Mouse (Mus musculus) heart, adult 2 months (tissue): ENCODE results near the gene Larp1. TPM values are rescaled to one million over a fixed set of nuclear protein-coding genes. Genes with fewer than 3 reads are reported as not detected.
A peak's percentile ranks its signal among the peaks of the same experiment; 100 is the strongest.

Experiments
- DNase-seq, 2 experiments: peaks; one replicate each; pipeline ENCODE4 v3.0.0; 2021
- H3K27ac ChIP-seq: fragments of 200-600 bp; 2 replicates; pipeline ENCODE4 v1.8.1; 2022
- H3K27me3 ChIP-seq: fragments of 200-500 bp; 2 replicates; pipeline ENCODE4 v1.6.1; 2012; ENCODE audit warnings: mild to moderate bottlenecking, low read length, inconsistent platforms, mixed read lengths; ENCODE audit not compliant: control insufficient read depth, insufficient read depth
- H3K36me3 ChIP-seq: fragments of 200-500 bp; 2 replicates; pipeline ENCODE4 v1.6.1; 2012; ENCODE audit warnings: low read length, inconsistent platforms; ENCODE audit not compliant: control insufficient read depth, insufficient read depth
- H3K4me1 ChIP-seq: fragments of 200-500 bp; 2 replicates; pipeline ENCODE4 v1.6.1; 2011; ENCODE audit warnings: low read length; ENCODE audit not compliant: control insufficient read depth, insufficient read depth
- H3K4me3 ChIP-seq: fragments of 200-600 bp; 2 replicates; pipeline ENCODE4 v1.8.1; 2022
- H3K79me2 ChIP-seq: fragments of 200-500 bp; replicated peaks from 2 replicates; pipeline ENCODE4 v1.6.1; 2012; ENCODE audit warnings: mild to moderate bottlenecking, inconsistent platforms, low read length, moderate library complexity, mixed read lengths; ENCODE audit not compliant: control insufficient read depth, insufficient read depth
- H3K9ac ChIP-seq: fragments of 200-500 bp; 2 replicates; pipeline ENCODE4 v1.6.1; 2012; ENCODE audit warnings: low read depth, mild to moderate bottlenecking, control low read depth, inconsistent platforms, low read length, mixed read lengths
- CTCF ChIP-seq: fragments of 200-600 bp; IDR thresholded peaks from 2 replicates; pipeline ENCODE4 v1.8.1; 2022; ENCODE audit warnings: antibody characterized with exemption, mild to moderate bottlenecking, moderate library complexity
- EP300 ChIP-seq: fragments of 200-500 bp; IDR thresholded peaks from 2 replicates; pipeline ENCODE4 v1.6.1; 2011; ENCODE audit warnings: low read depth, low read length, control low read depth; ENCODE audit not compliant: insufficient read depth
- POLR2A ChIP-seq: fragments of 200-500 bp; IDR thresholded peaks from 2 replicates; pipeline ENCODE4 v1.6.1; 2011; ENCODE audit warnings: mild to moderate bottlenecking, low read depth, low read length, control low read depth; ENCODE audit not compliant: insufficient read depth
- WGBS: fragments of 180-500 bp; shearing (Covaris S2); methylation state at CpG from one replicate; pipeline ENCODE4 v1.1.7; 2018; 5-methylcytosine and 5-hydroxymethylcytosine counted together
- intact Hi-C: fragments of 180-260 bp; cut with DNase I; formaldehyde crosslinking; loops from one replicate; pipeline ENCODE4 v1.15.1; 2025
- polyA plus RNA-seq: library from polyadenylated mRNA; depleted of rRNA; stranded (reverse); fragments of >200 nt; gene quantifications from 2 replicates; pipeline ENCODE4 v1.2.3, GENCODE M21; 2012
- total RNA-seq, 2 experiments: library from RNA; stranded (reverse); gene quantifications; 2 replicates each; pipeline ENCODE4 v1.2.3; 2021

Gene Larp1
- total and polyA plus RNA-seq, 3 experiments, result 26.5 to 63.4 (median 57.4) TPM

DNA sequence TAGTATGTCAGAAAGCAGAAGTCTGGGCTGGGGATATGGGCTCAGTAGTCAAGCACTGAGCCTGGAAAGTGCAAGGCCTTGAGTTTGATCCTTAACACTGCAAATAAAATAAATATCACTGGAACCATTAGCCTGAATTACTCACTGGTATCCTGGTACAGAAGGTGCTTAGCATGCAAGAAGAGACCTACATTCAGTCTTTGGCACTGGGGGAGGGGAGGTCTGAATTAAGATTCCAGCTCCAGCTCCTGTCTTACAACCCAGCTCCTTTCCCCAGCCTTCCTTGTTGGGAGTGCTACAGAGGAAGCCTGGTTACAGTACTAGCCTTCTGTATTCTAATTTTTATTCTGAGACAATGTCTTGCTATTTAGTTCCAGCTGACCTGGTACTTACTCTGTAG is 3.8 kb upstream of the Larp1 start:
- peaks cover 2% of the 10 kb centered on the region; the same call in 1 of the 2 replicates for H3K79me2 ChIP-seq
- no peak overlapping the region for H3K9ac ChIP-seq
- intact Hi-C loops, result loop anchor here (5.0 kb wide), 1 partner anchor 203 kb away; the partner anchor contains the start of gene Sap30l
- TF ChIP-seq POLR2A, result no peak
- no peak for TF ChIP-seq CTCF
- TF ChIP-seq EP300, result no peak
- no peak overlapping the region for H3K27ac ChIP-seq
- DNase-seq, result no peak
- H3K4me1 ChIP-seq, result no peaks in the 10 kb centered on the region
- H3K36me3 ChIP-seq, result no peaks in the 10 kb centered on the region
- no peak overlapping the region for H3K4me3 ChIP-seq
- H3K27me3 ChIP-seq, result no peaks in the 10 kb centered on the region

DNA sequence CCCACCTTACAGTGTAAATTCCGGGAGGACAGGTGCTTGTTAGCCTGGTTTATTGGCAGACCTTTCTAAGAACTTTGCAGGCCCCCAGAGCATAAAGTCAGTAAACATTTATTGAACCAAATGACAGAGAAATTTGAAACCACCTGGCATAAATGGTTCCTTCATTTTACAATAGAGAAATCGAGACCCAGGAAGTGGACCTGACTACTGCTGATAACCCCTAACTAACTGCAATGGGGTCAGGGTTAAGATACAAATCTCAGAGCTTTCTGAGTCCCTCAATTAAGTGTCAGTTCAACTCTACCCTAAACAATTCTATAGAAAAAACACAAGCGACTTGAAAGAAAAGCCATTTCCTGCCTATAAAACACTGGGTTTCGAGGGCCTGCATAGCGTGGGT is 851 bp upstream of the Larp1 start:
- no peak for DNase-seq
- Histone ChIP-seq H3K4me3 (peak overlapping the region; percentile 68), H3K27ac (peak overlapping the region; percentile 80), H3K9ac (peak overlapping the region; percentile 68), H3K27me3 (no peaks in the 10 kb centered on the region), H3K36me3 (peaks cover 5% of the 10 kb centered on the region), H3K4me1 (peaks cover 5% of the 10 kb centered on the region), H3K79me2 (peaks cover 3% of the 10 kb centered on the region)
- TF ChIP-seq EP300 (no peak), CTCF (no peak), POLR2A (no peak)
- intact Hi-C loops, result loop anchor here (5.0 kb wide), 1 partner anchor 206 kb away; the partner anchor contains the start of gene Sap30l
- WGBS, result 30% methylated on average over 5 of the region's 5 CpGs

DNA sequence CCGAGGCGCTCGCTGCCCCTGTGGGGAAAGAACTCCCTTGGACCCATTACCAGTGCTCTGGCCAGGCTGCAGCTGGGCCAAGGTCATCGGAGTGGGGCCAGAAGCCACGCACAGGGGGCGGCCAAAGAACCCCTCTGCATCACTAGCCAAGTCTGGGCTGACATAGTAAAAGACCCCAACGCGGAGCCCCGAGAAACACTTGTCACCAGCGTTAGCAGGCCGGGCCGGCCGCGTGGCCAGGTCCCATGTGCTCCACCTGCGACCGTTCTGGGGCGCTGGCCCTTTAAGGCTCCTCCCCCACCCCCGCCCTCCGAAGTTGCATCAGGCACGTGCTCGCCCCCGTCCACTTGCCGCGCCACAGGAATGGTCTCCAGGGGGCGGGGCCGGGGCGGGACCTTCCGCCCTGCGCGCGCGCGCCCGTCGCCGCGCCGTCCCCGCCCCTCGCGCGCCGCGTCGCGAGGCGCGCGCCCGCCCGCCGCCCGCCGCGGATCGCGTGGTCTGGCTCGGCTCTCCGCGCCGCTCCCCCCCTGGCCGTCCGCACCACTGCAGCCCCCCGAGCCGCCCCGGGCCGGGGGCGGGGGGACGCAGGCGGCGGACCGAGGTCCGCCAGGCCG is 320 bp upstream of the Larp1 start:
- TF ChIP-seq EP300 (no peak), POLR2A (no peak), CTCF (no peak)
- 1% methylated on average over 67 of the region's 74 CpGs for WGBS
- DNase-seq, result peak; percentile 83 to 89
- H3K27ac ChIP-seq, result peak overlapping the region; percentile 86
- peak overlapping the region; percentile 68 for H3K4me3 ChIP-seq
- H3K9ac ChIP-seq, result peak overlapping the region; percentile 89
- H3K36me3 ChIP-seq, result peaks cover 5% of the 10 kb centered on the region
- H3K79me2 ChIP-seq, result peaks cover 3% of the 10 kb centered on the region
- H3K27me3 ChIP-seq, result no peaks in the 10 kb centered on the region
- H3K4me1 ChIP-seq, result peaks cover 5% of the 10 kb centered on the region
- intact Hi-C loops, result loop anchor here (5.0 kb wide), 1 partner anchor 206 kb away; the partner anchor contains the start of gene Sap30l

DNA sequence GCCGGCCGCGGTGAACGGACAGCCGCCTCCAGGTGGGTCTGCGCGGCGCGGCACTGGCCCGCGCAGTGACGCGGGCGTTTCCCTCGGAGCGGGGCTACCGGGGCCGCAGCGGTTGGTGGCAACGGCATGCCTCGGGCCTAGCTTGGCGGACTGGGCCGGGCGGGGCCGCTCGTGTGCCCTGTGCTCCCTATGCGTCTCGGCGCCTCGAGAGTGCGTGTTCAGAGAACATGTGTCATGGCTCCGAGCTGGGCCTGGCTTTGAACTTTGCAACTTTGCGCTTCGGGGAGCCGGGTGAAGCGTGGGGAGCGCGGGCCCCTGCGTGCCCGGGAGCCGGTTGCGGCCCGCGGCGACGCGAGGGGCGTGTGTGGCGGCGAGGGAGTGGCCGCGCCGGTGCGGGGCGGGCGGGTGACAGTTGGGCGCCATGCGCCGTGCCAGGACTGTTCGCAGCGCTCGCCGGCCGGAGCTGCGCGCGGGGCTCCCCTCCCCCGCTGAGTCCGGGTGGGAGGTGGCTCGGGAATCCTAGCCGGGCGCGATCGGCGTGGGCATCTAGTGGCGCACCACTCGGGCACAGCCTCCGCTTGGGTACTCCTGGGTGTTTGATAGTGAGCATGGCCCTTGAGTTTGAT is 765 bp downstream of the Larp1 start:
- Histone ChIP-seq H3K4me3 (peak overlapping the region; percentile 94), H3K4me1 (peaks cover 5% of the 10 kb centered on the region), H3K79me2 (peaks cover 3% of the 10 kb centered on the region), H3K9ac (peak overlapping the region; percentile 89), H3K27ac (peak overlapping the region; percentile 86), H3K27me3 (no peaks in the 10 kb centered on the region), H3K36me3 (peaks cover 5% of the 10 kb centered on the region)
- TF ChIP-seq EP300, result no peak
- TF ChIP-seq POLR2A, result no peak
- TF ChIP-seq CTCF, result no peak
- peak; percentile 84 to 86 for DNase-seq
- intact Hi-C loops, result loop anchor here (5.0 kb wide), 1 partner anchor 207 kb away; the partner anchor contains the start of gene Sap30l
- WGBS, result under 1% methylated on average over 78 of the region's 78 CpGs

DNA sequence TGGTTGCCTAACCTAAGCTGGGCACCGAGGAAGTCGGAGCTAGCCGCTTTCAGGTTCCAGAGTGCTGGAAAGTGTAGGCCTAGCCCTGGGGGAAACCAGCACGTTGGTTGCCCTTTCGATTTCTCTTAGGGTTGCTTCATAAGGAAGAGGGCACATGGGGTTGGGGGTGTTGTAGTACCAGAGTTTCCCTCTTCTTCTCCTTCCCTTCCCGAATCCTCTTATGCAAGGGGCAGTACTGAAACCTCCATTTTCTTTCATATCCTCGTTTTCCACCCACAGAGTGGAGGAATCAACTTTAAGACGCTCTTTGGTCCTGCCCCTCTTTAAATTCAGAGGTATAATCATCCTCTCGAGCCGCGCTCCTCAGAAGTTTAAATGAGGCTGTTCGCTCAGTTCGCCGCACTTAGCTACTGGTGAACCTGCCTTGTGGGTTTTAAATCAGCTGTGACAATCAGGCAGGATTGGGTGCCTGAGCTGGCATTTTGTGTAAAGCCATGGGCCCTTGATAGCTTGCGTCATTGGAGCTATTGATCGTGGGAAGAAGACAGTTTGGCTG is 1.4 kb downstream of the Larp1 start:
- Histone ChIP-seq H3K36me3 (peaks cover 5% of the 10 kb centered on the region), H3K4me1 (peaks cover 5% of the 10 kb centered on the region), H3K27ac (peak overlapping the region; percentile 86), H3K79me2 (peaks cover 3% of the 10 kb centered on the region), H3K9ac (peak overlapping the region; percentile 34), H3K27me3 (no peaks in the 10 kb centered on the region), H3K4me3 (peak overlapping the region; percentile 94)
- intact Hi-C loops, result no loop called here
- 0 out of 2 replicates have a peak, but pooled peaks have one; percentile 19 for TF ChIP-seq EP300
- no peak for TF ChIP-seq POLR2A
- WGBS, result 3% methylated on average over 16 of the region's 16 CpGs
- DNase-seq, result peak in 1 of 2 experiments; percentile 49

DNA sequence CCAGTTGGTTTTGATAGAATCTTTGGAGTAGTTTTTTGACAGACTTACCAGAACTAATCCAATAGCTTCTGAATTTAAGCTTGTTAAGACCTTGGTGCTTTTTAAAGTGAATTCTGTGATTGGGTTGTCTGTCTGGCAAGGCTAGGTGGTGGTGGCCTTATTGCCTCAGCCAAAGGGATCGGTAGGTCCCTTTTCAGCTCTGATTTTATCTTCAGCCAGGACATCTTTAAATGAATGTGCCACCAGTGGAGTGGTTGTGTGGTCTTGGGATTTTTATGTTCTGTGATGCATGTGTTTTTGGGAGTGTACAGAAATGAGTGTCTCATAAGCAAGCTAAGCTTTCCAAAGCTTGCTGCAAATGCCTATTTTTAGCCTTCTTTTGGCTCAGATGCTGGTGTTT is 2.1 kb downstream of the Larp1 start:
- H3K27ac ChIP-seq, result peak overlapping the region; percentile 28
- no peaks in the 10 kb centered on the region for H3K27me3 ChIP-seq
- no peak for TF ChIP-seq CTCF
- TF ChIP-seq POLR2A, result no peak
- no peak for TF ChIP-seq EP300
- H3K36me3 ChIP-seq, result peaks cover 5% of the 10 kb centered on the region
- H3K4me3 ChIP-seq, result peak overlapping the region; percentile 1
- WGBS, result 8% methylated on average over 1 of the region's 1 CpGs
- H3K4me1 ChIP-seq, result peaks cover 6% of the 10 kb centered on the region
- H3K9ac ChIP-seq, result no peak overlapping the region
- intact Hi-C loops, result no loop called here
- DNase-seq, result no peak
- H3K79me2 ChIP-seq, result peaks cover 5% of the 10 kb centered on the region
